Mouse (Mus musculus) spleen, postnatal 14 days (tissue): Measurements from ENCODE around the gene Gpr87.
"Not testable (repeated sequence)": the region's sequence is repeated elsewhere in the genome, so short reads cannot be mapped to it uniquely, and the experiment has no call there.

Source experiments
- DNase-seq, 2 experiments: peaks; one replicate each; pipeline ENCODE4 v3.0.0; 2021 to 2022; ENCODE audit warnings: low spot score in 2 of 2

The Gpr87 gene

GRCm38 (mm10) chr3:59187336-59187735 lies 7.6 kb downstream of the Gpr87 start:
- DNase-seq, result no peak

GRCm38 (mm10) chr3:59185662-59186061 lies 9.2 kb downstream of the Gpr87 start:
- DNase-seq, result no peak

DNA sequence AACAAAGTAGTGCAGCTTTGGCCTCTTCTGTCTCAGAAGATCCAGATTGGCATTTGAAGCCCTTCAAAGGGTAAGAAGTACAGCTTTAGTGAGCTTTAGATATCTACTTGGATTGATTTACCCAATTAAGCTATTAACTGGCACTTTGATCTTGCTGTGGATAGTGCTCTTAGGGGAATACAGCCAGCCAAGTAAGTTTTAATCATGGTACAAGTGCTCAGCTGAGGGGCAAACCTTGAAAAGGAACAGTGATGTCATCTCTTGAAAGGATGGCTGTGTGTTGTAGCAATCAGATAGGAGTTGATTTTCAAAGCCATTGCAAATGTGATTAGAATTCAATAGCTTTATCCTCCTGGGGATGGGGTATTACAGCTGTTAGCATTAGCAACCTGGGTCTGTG lies 12.8 kb downstream of the Gpr87 start:
- DNase-seq, result no peak

DNA sequence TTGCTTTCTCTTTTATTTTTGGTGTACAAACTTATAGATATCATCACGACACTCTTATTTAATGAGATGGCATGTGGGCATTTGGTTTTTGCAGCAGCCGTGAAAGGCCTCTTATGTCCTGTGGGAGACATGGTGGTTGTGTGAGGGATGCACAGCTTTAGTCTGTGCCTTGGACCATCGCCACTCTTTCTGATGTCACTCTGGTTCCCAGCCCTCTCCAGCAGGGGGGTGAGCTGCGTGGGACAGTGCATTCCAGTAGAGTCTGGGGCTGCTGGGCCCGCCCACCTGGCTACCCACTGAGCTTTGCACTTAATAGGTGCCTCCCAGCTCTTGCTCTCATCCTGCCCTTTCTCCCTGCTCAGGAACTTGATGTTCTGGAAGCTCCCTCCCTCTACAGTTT lies 13.8 kb downstream of the Gpr87 start:
- no peak for DNase-seq

DNA sequence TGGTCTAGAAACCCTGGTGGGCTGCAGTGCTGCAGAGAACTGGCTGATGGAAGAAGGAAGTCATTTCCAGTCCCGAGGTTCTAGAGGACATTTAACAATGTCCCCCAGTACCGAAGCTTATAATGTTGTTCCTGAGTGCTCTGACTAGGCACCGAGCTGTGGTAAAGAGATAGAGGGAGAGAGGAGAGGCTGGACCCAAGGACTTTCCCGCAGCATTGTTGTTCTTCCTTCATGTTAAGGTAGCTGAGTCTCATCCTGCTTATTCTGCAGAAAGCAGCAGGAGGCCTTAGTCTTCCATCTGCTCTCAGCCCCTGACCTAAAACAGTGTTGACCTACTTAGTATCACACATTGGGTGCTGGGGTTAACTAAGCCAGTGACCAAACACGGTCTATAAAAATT lies 18.0 kb downstream of the Gpr87 start:
- DNase-seq, result no peak

DNA sequence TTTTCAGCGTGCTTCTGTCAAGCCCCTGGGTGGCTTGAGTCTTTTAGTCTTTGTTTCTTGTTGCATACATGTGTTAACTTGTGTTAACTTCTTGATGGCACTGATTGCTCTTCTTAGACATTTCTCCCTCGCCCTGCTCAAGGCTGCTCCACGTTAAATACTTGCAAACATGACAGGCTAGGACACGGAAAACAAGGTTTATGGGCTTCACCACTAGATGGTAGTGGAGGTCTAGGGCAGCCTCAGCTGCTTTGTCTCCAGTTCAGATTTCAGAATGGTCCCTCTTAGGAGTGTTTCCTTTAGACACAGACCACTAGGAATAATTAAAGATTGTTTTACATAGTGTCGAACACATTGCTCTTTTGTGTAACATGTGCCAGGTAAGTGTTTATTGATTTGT lies 19.7 kb downstream of the Gpr87 start:
- peak in 1 of 2 experiments; percentile 33 for DNase-seq

DNA sequence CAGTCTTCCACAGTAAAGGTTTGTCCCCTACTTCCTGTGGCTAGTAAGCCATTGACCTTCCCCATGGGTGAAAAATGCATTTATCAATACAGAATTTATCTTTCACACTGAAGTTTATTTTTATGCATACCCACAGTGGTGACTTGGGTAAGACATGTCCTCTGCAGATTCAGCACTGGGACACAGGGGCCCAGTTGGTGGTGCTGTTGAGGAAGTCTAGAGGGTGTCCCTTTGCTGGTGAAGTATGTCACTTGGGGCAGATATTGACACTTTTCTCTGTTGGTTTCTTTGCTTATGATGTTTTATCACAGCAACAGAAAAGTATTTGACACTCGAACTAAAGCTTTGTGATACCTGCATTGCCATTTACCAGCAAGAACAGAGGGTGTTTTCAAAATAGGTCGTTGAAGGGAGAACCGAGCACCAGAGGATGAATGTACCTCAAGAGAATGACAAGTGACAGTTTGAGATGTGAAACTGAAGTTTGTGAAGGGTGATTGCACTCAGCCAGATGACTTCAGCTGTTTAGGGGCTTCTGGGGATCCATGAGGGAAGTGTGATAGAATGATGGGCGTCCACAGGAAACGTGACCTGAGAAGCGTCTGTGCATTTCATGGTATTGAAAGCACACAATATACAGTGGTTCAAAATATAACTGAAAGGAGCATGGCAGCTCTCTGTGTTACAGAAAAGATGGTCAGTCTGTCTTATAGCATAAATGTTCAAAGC lies 20.3 kb downstream of the Gpr87 start:
- DNase-seq, result peak in 1 of 2 experiments; percentile 15

DNA sequence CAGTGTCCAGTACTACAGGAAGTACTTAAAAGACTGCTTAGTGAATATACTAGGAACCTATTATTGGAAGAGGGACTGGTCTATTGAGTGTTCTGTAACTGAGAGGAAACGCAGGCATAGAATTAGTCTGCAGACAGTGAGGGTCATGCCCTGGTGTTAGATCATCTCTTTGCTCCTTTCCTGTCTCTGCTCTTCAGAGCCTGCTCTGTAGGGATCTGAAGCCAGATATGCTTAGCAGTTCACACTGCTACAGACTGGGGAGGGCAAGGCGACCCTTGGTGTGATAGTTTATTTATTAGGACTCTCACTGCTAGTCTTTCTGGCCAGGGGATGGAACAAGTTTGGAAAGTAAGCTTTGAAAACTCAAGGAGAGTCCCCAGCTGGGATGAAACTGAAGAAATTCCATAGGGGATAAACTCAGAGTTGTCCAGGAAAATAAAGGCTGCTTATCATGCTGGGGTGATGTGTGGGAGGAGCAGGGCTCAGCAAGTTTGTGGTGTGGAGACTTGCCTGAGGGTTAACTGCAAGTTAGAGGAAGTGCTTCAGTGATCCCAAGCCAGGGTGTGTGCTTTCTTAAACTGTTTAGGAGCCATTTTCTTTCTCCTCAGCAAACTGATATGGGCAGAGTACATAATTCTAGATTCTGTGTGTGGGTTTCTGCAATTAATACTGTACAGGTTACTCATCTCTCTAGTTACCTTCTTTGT lies 24.8 kb downstream of the Gpr87 start:
- DNase-seq, result no peak

DNA sequence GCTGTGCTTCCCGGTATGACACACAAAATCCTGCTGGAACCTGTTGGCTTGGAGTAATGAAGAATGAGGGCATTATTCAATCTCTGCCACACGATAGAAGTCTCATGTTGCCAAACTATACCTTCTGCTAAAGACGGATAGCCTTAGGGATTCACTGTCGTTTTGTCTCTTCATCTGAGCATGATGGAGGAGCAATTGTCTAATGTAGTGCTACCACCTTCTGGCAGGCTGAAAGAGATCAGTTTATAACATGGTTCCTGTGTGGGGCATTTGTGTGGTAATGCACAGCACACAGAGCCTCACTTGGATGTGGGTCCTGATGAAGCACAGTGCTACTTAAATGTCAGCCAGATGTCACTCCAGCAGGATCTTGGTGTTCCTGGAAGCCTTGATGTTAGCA lies 25.7 kb downstream of the Gpr87 start:
- DNase-seq, result no peak

- DNase-seq, result no peak
Measured at GRCm38 (mm10) chr3:59168476-59168875, 26.4 kb downstream of the Gpr87 start.

DNA sequence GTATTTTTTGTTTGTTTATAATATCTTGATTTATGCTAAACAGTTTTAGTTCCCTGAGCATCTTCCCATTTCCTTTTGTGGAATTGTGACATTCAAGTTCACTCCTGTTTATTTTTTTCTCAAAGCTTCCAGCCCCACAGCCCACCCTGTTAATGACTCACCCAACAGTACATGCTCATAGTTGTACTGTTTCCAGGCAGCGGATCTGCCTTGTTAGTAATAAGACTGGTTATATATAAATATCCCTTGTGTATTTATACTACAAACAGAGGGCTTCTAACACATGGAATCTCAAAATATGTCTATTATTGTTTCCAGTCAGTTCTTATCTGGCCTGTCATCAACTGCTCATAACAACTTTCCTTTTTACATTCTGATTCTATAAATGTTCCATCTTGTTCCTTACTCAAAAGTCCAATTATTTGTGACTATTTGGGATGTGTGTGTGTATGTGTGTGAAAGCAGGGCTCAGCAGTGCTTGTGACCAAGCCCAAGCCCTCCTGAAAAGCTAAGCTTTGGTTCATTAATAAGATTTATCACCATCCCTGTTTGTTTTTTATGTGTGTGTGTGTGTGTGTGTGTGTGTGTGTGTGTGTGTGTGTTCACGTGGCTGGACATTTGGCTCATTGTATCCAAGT lies 27.4 kb downstream of the Gpr87 start:
- no peak for DNase-seq

DNA sequence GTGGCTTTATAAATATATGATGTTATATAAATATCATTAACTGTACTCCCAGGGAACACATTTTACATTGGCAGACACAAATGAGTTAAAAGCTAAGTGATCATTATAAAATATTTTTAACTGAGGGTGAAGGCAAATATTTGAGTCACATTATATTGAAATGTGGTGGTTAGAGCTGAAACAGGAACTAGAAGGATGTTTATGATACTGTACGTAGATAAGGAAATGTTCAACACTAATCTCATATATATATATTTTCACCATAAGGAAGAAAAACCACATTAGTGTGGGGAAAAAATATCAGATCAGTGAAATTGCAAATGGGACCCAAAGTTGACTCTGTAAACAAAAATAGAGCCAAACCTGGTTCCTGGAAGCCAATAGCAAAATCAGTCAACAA lies 34.4 kb downstream of the Gpr87 start:
- DNase-seq, result no peak

GRCm38 (mm10) chr3:59157048-59157447 lies 37.9 kb downstream of the Gpr87 start:
- no peak for DNase-seq

- DNase-seq, result no peak
Measured at GRCm38 (mm10) chr3:59155404-59155803, 39.5 kb downstream of the Gpr87 start.

DNA sequence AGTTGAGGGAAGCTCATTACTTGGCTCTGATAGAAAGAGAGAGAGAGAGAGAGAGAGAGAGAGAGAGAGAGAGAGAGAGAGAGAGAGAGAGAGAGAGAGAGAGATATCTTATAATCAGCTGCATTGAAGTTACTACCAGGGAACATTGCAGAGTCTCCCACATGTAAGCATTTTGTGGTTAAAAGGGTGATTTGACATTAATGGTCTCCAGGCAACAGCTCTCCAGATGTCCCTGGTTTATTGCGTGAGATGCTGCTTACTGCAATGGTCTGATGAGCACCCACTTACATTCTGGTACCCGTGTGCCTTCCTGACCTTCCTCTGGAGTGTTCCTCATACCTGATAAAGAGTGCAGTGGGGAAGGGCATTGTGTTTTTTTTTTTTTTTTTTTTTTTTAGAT lies 40.0 kb downstream of the Gpr87 start:
- DNase-seq, result no peak

DNA sequence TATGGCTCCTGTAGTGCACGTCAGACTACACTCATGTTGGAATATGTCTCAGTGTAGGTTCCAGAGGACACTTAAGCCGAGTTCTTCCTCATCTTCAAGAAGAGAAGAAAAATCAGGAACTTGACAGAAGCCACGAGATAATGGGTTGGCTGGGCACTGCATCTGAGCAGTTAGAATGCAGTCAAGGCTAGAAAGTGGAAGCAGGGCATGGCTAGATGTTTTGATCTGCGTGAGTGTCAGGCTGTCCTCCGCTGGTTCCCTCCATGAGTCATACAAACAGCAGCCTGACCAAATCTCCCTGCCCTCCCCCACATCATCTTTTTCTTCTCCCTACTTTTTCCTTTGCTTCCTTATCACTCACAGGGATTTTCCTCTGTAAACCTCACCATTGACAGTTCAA lies 41.5 kb downstream of the Gpr87 start, which contains the start of gene P2ry14:
TSS of gene P2ry14 (minus strand) at position 195 of the 400 bp plus-strand sequence.
- no peak for DNase-seq

GRCm38 (mm10) chr3:59150624-59151023 lies 44.3 kb downstream of the Gpr87 start:
- no peak for DNase-seq

DNA sequence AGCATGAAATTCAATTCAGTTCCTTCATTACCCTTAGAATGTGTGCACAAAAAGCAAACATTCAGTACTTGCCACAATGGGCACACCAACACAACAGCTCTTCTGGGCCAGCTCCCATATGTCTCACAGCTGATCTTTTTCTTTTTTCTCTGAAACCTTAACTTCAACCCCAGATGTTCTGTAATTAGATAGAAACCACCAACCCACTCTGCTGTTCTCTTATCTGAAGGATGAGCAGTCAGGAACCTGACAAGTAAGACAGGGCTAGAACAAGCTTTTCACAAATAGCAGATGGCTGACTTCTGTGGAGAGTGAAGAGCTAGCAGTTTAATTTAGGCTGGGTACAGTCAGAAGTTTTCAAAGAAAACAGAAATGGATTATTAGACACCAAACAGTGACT lies 45.3 kb downstream of the Gpr87 start:
- DNase-seq, result no peak

- no peak for DNase-seq
Measured at GRCm38 (mm10) chr3:59145194-59145593, 49.7 kb downstream of the Gpr87 start.

DNA sequence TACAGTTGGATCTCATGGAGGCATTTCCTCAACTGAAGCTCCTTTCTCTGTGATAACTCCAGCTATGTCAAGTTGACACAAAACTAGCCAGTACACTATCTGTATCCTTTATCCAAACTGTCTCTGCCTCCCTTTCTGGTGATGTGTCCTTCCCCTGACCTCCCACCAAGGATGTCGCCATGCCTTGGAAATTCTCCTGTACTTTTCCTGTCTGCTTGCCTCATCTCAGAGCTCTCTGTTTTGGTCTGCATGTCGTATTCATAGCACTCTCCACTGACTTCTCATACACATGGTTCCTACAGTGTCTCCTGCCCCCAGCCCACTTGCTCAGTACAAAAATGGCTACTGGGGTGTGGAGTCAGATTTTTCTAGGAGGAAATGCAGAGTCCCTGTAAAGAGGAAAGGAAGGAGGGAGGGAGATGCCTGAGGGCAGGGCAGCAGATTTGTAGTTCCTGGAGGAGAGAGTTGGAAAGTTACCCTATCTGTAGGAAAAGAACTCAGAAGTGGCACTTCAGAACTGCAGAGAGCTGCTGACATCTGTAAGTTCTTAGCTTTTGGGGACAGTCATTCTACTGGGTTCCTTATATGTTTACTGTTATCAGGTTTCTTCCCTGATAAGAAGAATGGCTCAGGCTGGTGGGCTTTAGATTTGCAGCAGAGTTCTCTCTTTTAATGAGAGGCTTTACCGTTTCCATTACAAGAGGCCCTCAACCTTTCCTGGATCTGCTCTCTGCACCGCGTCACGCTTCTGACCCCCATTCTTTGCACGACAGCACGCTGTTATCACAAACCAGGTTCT lies 53.2 kb downstream of the Gpr87 start:
- no peak for DNase-seq

- DNase-seq, result not testable (repeated sequence)
Measured at GRCm38 (mm10) chr3:59140941-59141340, 54.0 kb downstream of the Gpr87 start.

- DNase-seq, result no peak
Measured at GRCm38 (mm10) chr3:59140115-59140514, 54.8 kb downstream of the Gpr87 start.
